Mouse (Mus musculus) hindbrain, postnatal 0 days (tissue): ENCODE results near the gene Cygb. TPM values are rescaled to one million over a fixed set of nuclear protein-coding genes. Genes with fewer than 3 reads are reported as not detected.
"Not testable (repeated sequence)": the region's sequence is repeated elsewhere in the genome, so short reads cannot be mapped to it uniquely, and the experiment has no call there.

Experiments
- ATAC-seq: fragments of 200-750 bp; cut with Nextera tagmentation; 2 replicates; pipeline ENCODE4 v1.8.0; 2017; ENCODE audit warnings: mild to moderate bottlenecking, moderate TSS enrichment, moderate library complexity
- DNase-seq: peaks from one replicate; pipeline ENCODE4 v3.0.0-alpha.2; 2015; ENCODE audit warnings: low spot score
- H3K27ac ChIP-seq: fragments of 300-500 bp; sonication (generic); 2 replicates; pipeline ENCODE4 v1.5.1; 2014; ENCODE audit warnings: mild to moderate bottlenecking
- H3K27me3 ChIP-seq: fragments of 300-500 bp; sonication (generic); 2 replicates; pipeline ENCODE4 v1.6.1; 2014; ENCODE audit warnings: low read length, mixed read lengths; ENCODE audit not compliant: insufficient read depth
- H3K36me3 ChIP-seq: fragments of 300-500 bp; sonication (generic); 2 replicates; pipeline ENCODE4 v1.6.1; 2014; ENCODE audit warnings: low read length, mixed read lengths; ENCODE audit not compliant: insufficient read depth
- H3K4me1 ChIP-seq: fragments of 300-500 bp; sonication (generic); 2 replicates; pipeline ENCODE4 v1.6.1; 2014; ENCODE audit warnings: antibody characterized with exemption, low read length, mixed read lengths; ENCODE audit not compliant: insufficient read depth
- H3K4me2 ChIP-seq: fragments of 300-500 bp; sonication (generic); 2 replicates; pipeline ENCODE4 v1.6.1; 2014; ENCODE audit warnings: low read depth, mild to moderate bottlenecking, low read length, moderate library complexity, mixed read lengths
- H3K4me3 ChIP-seq: fragments of 300-500 bp; sonication (generic); 2 replicates; pipeline ENCODE4 v1.5.1; 2014; ENCODE audit warnings: low read length
- H3K9ac ChIP-seq: fragments of 300-500 bp; sonication (generic); replicated peaks from 2 replicates; pipeline ENCODE4 v1.6.1; 2014; ENCODE audit warnings: mild to moderate bottlenecking, low read length, moderate library complexity, mixed read lengths
- H3K9me3 ChIP-seq: fragments of 300-500 bp; sonication (generic); 2 replicates; pipeline ENCODE4 v1.6.1; 2016; ENCODE audit warnings: low read length, mixed read lengths
- CTCF ChIP-seq: IDR thresholded peaks from 2 replicates; pipeline ENCODE4 v1.5.1; 2016; ENCODE audit warnings: antibody characterized with exemption, control low read depth, low read depth
- WGBS: fragments of 180-500 bp; shearing (Covaris S2); extraction: QIAGEN DNeasy Blood & Tissue Kit; methylation state at CpG from one replicate; pipeline ENCODE4 v1.1.7; 2014; 5-methylcytosine and 5-hydroxymethylcytosine counted together
- polyA plus RNA-seq: library from polyadenylated mRNA; unstranded; fragments of >200 nt; fragmentation: Nextera tagmentation; extraction: Ambion mirVana; gene quantifications from 2 replicates; pipeline ENCODE4 v1.2.1, GENCODE M21; 2015
- total RNA-seq: library from RNA; depleted of rRNA; stranded (reverse); fragments of >200 nt; gene quantifications from 2 replicates; pipeline ENCODE4 v1.2.3, GENCODE M21; 2014

Gene Cygb
- total and polyA plus RNA-seq, 2 experiments from 2014 or later, result 48.1 to 54.7 TPM

- Histone ChIP-seq H3K4me2 (no peak overlapping the region), H3K27ac (no peak overlapping the region), H3K4me3 (no peak overlapping the region), H3K9me3 (no peaks in the 10 kb centered on the region), H3K36me3 (peaks cover 18% of the 10 kb centered on the region), H3K27me3 (no peaks in the 10 kb centered on the region), H3K9ac (no peak overlapping the region), H3K4me1 (no peaks in the 10 kb centered on the region)
- ATAC-seq, result no peak
- no peak for TF ChIP-seq CTCF
- WGBS, result 78% methylated on average over 4 of the region's 4 CpGs
- no peak for DNase-seq
Observed at GRCm38 (mm10) chr11:116681147-116681546, 27.0 kb upstream of the Cygb start.

GRCm38 (mm10) chr11:116680321-116681091 is 26.4 kb upstream of the Cygb start:
- Histone ChIP-seq H3K27ac (no peak overlapping the region), H3K4me3 (no peak overlapping the region), H3K9ac (no peak overlapping the region), H3K4me1 (no peaks in the 10 kb centered on the region), H3K36me3 (peaks cover 23% of the 10 kb centered on the region), H3K4me2 (no peak overlapping the region), H3K9me3 (no peaks in the 10 kb centered on the region), H3K27me3 (no peaks in the 10 kb centered on the region)
- ATAC-seq (no peak), DNase-seq (no peak)
- TF ChIP-seq CTCF, result no peak
- 82% methylated on average over 24 of the region's 24 CpGs for WGBS

GRCm38 (mm10) chr11:116679148-116679547 is 25.0 kb upstream of the Cygb start:
- Histone ChIP-seq H3K4me2 (no peak overlapping the region), H3K36me3 (peaks cover 35% of the 10 kb centered on the region), H3K27ac (no peak overlapping the region), H3K9ac (no peak overlapping the region), H3K9me3 (no peaks in the 10 kb centered on the region), H3K27me3 (no peaks in the 10 kb centered on the region), H3K4me3 (no peak overlapping the region), H3K4me1 (no peaks in the 10 kb centered on the region)
- 62% methylated on average over 6 of the region's 6 CpGs for WGBS
- TF ChIP-seq CTCF, result no peak
- no peak for ATAC-seq
- no peak for DNase-seq

- Histone ChIP-seq H3K27me3 (no peaks in the 10 kb centered on the region), H3K4me2 (no peak overlapping the region), H3K4me1 (peaks cover 5% of the 10 kb centered on the region), H3K9ac (no peak overlapping the region), H3K9me3 (no peaks in the 10 kb centered on the region), H3K27ac (no peak overlapping the region), H3K4me3 (no peak overlapping the region), H3K36me3 (peaks cover 42% of the 10 kb centered on the region)
- ATAC-seq, result no peak
- no peak for TF ChIP-seq CTCF
- WGBS, result 92% methylated on average over 8 of the region's 8 CpGs
- no peak for DNase-seq
Observed at GRCm38 (mm10) chr11:116677711-116678441, 23.8 kb upstream of the Cygb start.

- ATAC-seq, result no peak
- H3K4me2 ChIP-seq, result no peak overlapping the region
- WGBS, result 91% methylated on average over 14 of the region's 14 CpGs
- H3K27ac ChIP-seq, result no peak overlapping the region
- H3K4me3 ChIP-seq, result no peak overlapping the region
- H3K9me3 ChIP-seq, result no peaks in the 10 kb centered on the region
- DNase-seq, result no peak
- no peaks in the 10 kb centered on the region for H3K27me3 ChIP-seq
- peaks cover 10% of the 10 kb centered on the region for H3K4me1 ChIP-seq
- no peak for TF ChIP-seq CTCF
- peaks cover 42% of the 10 kb centered on the region for H3K36me3 ChIP-seq
- H3K9ac ChIP-seq, result no peak overlapping the region
Observed at GRCm38 (mm10) chr11:116676175-116676976, 22.3 kb upstream of the Cygb start.

- H3K9ac ChIP-seq, DNase-seq, H3K27ac ChIP-seq, H3K4me2 ChIP-seq, H3K9me3 ChIP-seq, ATAC-seq, H3K4me3 ChIP-seq, H3K27me3 ChIP-seq: not testable (repeated sequence)
- Histone ChIP-seq H3K4me1 (peaks cover 10% of the 10 kb centered on the region), H3K36me3 (peaks cover 42% of the 10 kb centered on the region)
- 72% methylated on average over 6 of the region's 6 CpGs for WGBS
Observed at GRCm38 (mm10) chr11:116675429-116675828, 21.3 kb upstream of the Cygb start.
